ENCODE assay signal across 8 mouse cellular contexts in genomic region chr9:57485774-57486173, GRCm38 (mm10). TPM values are rescaled to one million over a fixed set of nuclear protein-coding genes. Genes with fewer than 3 reads are reported as not detected.
DNase-seq lines count a peak whose midpoint lies in the region; ATAC-seq and TF ChIP-seq lines count a peak whose summit lies in the region.

No protein-coding gene starts in this region.

- H3K4me2 ChIP-seq in forebrain, embryonic 11.5 days (ENCODE audit: low read depth, low read length, severe bottlenecking): no peak overlapping the region
- H3K4me2 ChIP-seq in heart, embryonic 16.5 days (ENCODE audit: low read depth, low read length): no peak overlapping the region

- in situ Hi-C loops in ES-E14 (cut with MboI; ENCODE audit: low sequenced_read_pairs in 2 of 2, unreplicated experiment in 2 of 2): no loop called here

- no peaks in the 10 kb centered on the region for H3K27me3 ChIP-seq in forebrain, embryonic 11.5 days (ENCODE audit: control insufficient read depth, insufficient read depth, low read length)
- H3K27me3 ChIP-seq in heart, embryonic 16.5 days (ENCODE audit: control insufficient read depth, insufficient read depth, low read length): no peaks in the 10 kb centered on the region

- H3K27ac ChIP-seq in ES-E14 (ENCODE audit: insufficient read depth, low read depth, low read length, poor library complexity, severe bottlenecking): no peak overlapping the region
- H3K27ac ChIP-seq in forebrain, embryonic 11.5 days (ENCODE audit: low read depth, low read length): no peak overlapping the region
- no peak overlapping the region for H3K27ac ChIP-seq in heart, embryonic 16.5 days (ENCODE audit: low read length)

- WGBS in forebrain, embryonic 11.5 days: 19% methylated on average over 7 of the region's 7 CpGs
- whole genome bisulfite sequencing in heart, embryonic 16.5 days: 12% methylated on average over 7 of the region's 7 CpGs

- H3K4me3 ChIP-seq in ES-E14 (ENCODE audit: insufficient read depth in 1 of 2, low read depth in 1 of 2, low read length in 2 of 2, poor library complexity in 1 of 2, severe bottlenecking in 1 of 2): no peak overlapping the region
- no peak overlapping the region for H3K4me3 ChIP-seq in forebrain, embryonic 11.5 days (ENCODE audit: low read depth, low read length)
- no peak overlapping the region for H3K4me3 ChIP-seq in heart, embryonic 16.5 days (ENCODE audit: low read length)

- H3K9ac ChIP-seq in ES-E14 (ENCODE audit: insufficient read depth, low read depth, low read length, poor library complexity, severe bottlenecking): no peak overlapping the region
- H3K9ac ChIP-seq in forebrain, embryonic 11.5 days (ENCODE audit: low read length): no peak overlapping the region; the same call in 1 of the 2 replicates
- no peak overlapping the region for H3K9ac ChIP-seq in heart, embryonic 16.5 days (ENCODE audit: low read length)

- H3K9me3 ChIP-seq in ES-E14 (ENCODE audit: control insufficient read depth, insufficient read depth, low read depth, low read length): no peaks in the 10 kb centered on the region
- H3K9me3 ChIP-seq in forebrain, embryonic 11.5 days (ENCODE audit: control insufficient read depth, low read length): no peaks in the 10 kb centered on the region
- no peaks in the 10 kb centered on the region for H3K9me3 ChIP-seq in heart, embryonic 16.5 days (replicated peaks; ENCODE audit: control insufficient read depth, low read length)

- H3K36me3 ChIP-seq in ES-E14 (ENCODE audit: control insufficient read depth, insufficient read depth, low read length, poor library complexity, severe bottlenecking): no peaks in the 10 kb centered on the region
- H3K36me3 ChIP-seq in forebrain, embryonic 11.5 days (ENCODE audit: control insufficient read depth, insufficient read depth, low read length): no peaks in the 10 kb centered on the region
- H3K36me3 ChIP-seq in heart, embryonic 16.5 days (ENCODE audit: control insufficient read depth, insufficient read depth): no peaks in the 10 kb centered on the region

- DNase-seq in ES-E14 (ENCODE audit: low read depth, low spot score): no peak
- DNase-seq in c-Kit-negative CD71-positive TER-119-positive erythroid progenitor cells, embryonic 14.5 days (ENCODE audit: low read depth, low spot score): peak; percentile 73
- peak; percentile 88 for DNase-seq in forebrain, embryonic 11.5 days (ENCODE audit: low spot score)
- DNase-seq in layer of hippocampus, adult 18-20 months (ENCODE audit: low spot score in 2 of 2): peak; percentile 69 to 88
- peak; percentile 87 for DNase-seq in lung, postnatal 10 days
- peak; percentile 94 for DNase-seq in retina, embryonic 14.5 days (ENCODE audit: low spot score)
- peak; percentile 79 for DNase-seq in thymus, postnatal 25 days

- ATAC-seq in forebrain, embryonic 11.5 days (replicated peaks; ENCODE audit: low FRiP score): no peak; the same call in 1 of the 2 replicates
- peak; percentile 63; the same call in 1 of the 2 replicates for ATAC-seq in heart, embryonic 16.5 days (replicated peaks; ENCODE audit: extremely low read depth, insufficient read depth, low FRiP score)

- H3K4me1 ChIP-seq in ES-E14 (ENCODE audit: control insufficient read depth in 2 of 2, insufficient read depth in 2 of 2, low read length in 2 of 2, poor library complexity in 1 of 2): no peaks in the 10 kb centered on the region; a peak in 2 of 4 replicates
- no peaks in the 10 kb centered on the region for H3K4me1 ChIP-seq in forebrain, embryonic 11.5 days (replicated peaks; ENCODE audit: control insufficient read depth, insufficient read depth, low read length)
- no peaks in the 10 kb centered on the region for H3K4me1 ChIP-seq in heart, embryonic 16.5 days (ENCODE audit: control insufficient read depth, insufficient read depth, low read length)

TF ChIP-seq in ES-E14, 5 proteins besides CTCF, POLR2A, EP300 and RAD21:
- TF ChIP-seq ZC3H11A (IDR thresholded peaks at IDR 0.05; ENCODE audit: borderline replicate concordance, low read depth, low read length) (peak; percentile 93), CHD2 (IDR thresholded peaks at IDR 0.05; ENCODE audit: low read depth, low read length) (no peak), HCFC1 (IDR thresholded peaks at IDR 0.05; ENCODE audit: borderline replicate concordance, insufficient read depth, low read length) (no peak), ZNF384 (IDR thresholded peaks at IDR 0.05; ENCODE audit: low read depth, low read length) (no peak), MAFK (IDR thresholded peaks at IDR 0.05; ENCODE audit: insufficient read depth, low read depth, low read length) (0 out of 2 replicates have a peak, but pooled peaks have one; percentile 34)

RNA-seq across cellular contexts. Expression of gene Scamp5, which starts 17.9 kb away (rescaled TPM):
- 50.4 and 67.3 TPM in 2 replicates for total RNA-seq in ES-E14 (2012; rRNA removed)
- polyA plus RNA-seq in forebrain, embryonic 11.5 days (2014; fragmentation: Nextera tagmentation; extraction: Ambion mirVana): 15.5 and 17.4 TPM in 2 replicates
- 7.9 TPM in 2 replicates for polyA plus RNA-seq in heart, embryonic 16.5 days (2015; fragmentation: Nextera tagmentation; extraction: Ambion mirVana)
- 100 to 1,000 TPM; 381 to 382 TPM for total RNA-seq in layer of hippocampus, adult 18-20 months (2021)

RNA-seq across cellular contexts. Expression of gene Rpp25, which starts 18.1 kb away (rescaled TPM):
- total RNA-seq in ES-E14 (2012; rRNA removed): 40.9 and 48.7 TPM in 2 replicates
- polyA plus RNA-seq in forebrain, embryonic 11.5 days (2014; fragmentation: Nextera tagmentation; extraction: Ambion mirVana): 1.5 and 3.4 TPM in 2 replicates
- polyA plus RNA-seq in heart, embryonic 16.5 days (2015; fragmentation: Nextera tagmentation; extraction: Ambion mirVana): 11.5 and 15.9 TPM in 2 replicates
- total RNA-seq in layer of hippocampus, adult 18-20 months (2021): 10 to 100 TPM; 12.8 to 13.3 TPM

RNA-seq across cellular contexts. Expression of gene Cox5a, which starts 35.3 kb away (rescaled TPM):
- 390 TPM in 2 replicates for total RNA-seq in ES-E14 (2012; rRNA removed)
- 624 and 635 TPM in 2 replicates for polyA plus RNA-seq in forebrain, embryonic 11.5 days (2014; fragmentation: Nextera tagmentation; extraction: Ambion mirVana)
- 1,790 and 1,803 TPM in 2 replicates for polyA plus RNA-seq in heart, embryonic 16.5 days (2015; fragmentation: Nextera tagmentation; extraction: Ambion mirVana)
- 100 to 1,000 TPM; 372 to 373 TPM for total RNA-seq in layer of hippocampus, adult 18-20 months (2021)

RNA-seq across cellular contexts. Expression of gene Ppcdc, which starts 45.9 kb away (rescaled TPM):
- 41.7 and 48.5 TPM in 2 replicates for total RNA-seq in ES-E14 (2012; rRNA removed)
- 26.5 and 29.5 TPM in 2 replicates for polyA plus RNA-seq in forebrain, embryonic 11.5 days (2014; fragmentation: Nextera tagmentation; extraction: Ambion mirVana)
- polyA plus RNA-seq in heart, embryonic 16.5 days (2015; fragmentation: Nextera tagmentation; extraction: Ambion mirVana): 20.2 and 21.0 TPM in 2 replicates
- total RNA-seq in layer of hippocampus, adult 18-20 months (2021): 10 to 100 TPM; 16.8 to 17.3 TPM

RNA-seq across cellular contexts. Expression of gene Fam219b, which starts 51.6 kb away (rescaled TPM):
- total RNA-seq in ES-E14 (2012; rRNA removed): 10.2 and 10.8 TPM in 2 replicates
- polyA plus RNA-seq in forebrain, embryonic 11.5 days (2014; fragmentation: Nextera tagmentation; extraction: Ambion mirVana): 21.0 TPM in 2 replicates
- 12.7 and 13.4 TPM in 2 replicates for polyA plus RNA-seq in heart, embryonic 16.5 days (2015; fragmentation: Nextera tagmentation; extraction: Ambion mirVana)
- 10 to 100 TPM; 16.5 to 24.3 TPM for total RNA-seq in layer of hippocampus, adult 18-20 months (2021)
